Mouse (Mus musculus): ENCODE data around the gene Rhox10.
"Not testable (repeated sequence)": the region's sequence is repeated elsewhere in the genome, so short reads cannot be mapped to it uniquely, and the experiment has no call there.

Gene Rhox10

GRCm38 (mm10) chrX:38066175-38066574 is at the start of gene Rhox10:
Gene Rhox10 (plus strand): TSS chrX:38066475.
- no peak for DNase-seq

- DNase-seq = not testable (repeated sequence)
These were observed 47.7 kb upstream of the Rhox10 start, which contains the start of gene Btg1-ps1 for GRCm38 (mm10) chrX:38018597-38018996. Gene Btg1-ps1 (minus strand): TSS chrX:38018815.

- DNase-seq = no peak
These were observed 32.4 kb upstream of the Rhox10 start for GRCm38 (mm10) chrX:38033841-38034240.

- no peak for DNase-seq
These were observed 26.6 kb upstream of the Rhox10 start for GRCm38 (mm10) chrX:38039666-38040065.

DNA sequence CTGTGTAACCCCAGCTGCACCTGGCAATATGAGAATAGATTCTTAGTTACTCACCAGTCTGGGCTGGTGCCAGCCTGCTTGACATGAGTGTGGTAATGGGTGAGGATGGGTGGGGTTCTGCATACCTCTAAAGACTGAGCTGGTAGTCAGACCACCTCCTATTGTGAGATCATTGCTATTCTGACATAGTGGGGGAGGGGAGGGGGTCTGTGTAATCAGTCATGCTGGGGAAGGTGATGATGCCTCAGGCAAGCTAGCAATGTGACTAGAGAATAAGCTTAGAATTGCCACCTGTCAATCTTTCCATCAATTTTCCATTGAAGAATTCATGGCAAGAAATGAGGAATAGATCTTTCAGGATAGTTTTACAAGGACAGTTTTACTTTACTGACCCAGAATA is 23.3 kb upstream of the Rhox10 start, which contains the start of gene Btg1-ps2:
Gene Btg1-ps2 (minus strand): TSS at position 101 of the 400 bp plus-strand sequence.
- not testable (repeated sequence) for DNase-seq

GRCm38 (mm10) chrX:38061544-38061943 is 4.7 kb upstream of the Rhox10 start:
- no peak for DNase-seq

DNA sequence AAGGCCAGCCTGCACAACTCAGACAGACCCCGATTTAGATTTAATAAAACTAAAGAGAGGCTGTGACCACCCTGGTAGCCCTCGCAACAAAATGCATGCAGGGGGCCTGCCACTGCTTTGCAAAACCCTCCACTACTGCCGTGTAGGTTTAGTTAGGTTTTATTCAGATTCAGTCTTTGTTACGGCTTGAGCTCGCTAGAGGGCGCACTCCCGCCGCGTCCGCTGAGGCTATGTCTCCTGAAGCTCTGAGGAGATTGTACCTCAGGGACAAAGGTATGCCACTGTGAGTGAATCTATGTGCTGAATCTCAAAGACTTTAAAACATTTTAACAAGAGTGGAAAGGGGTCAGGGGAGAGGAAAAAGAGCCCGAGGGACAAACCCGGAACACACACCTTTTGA is 18.0 kb downstream of the Rhox10 start:
- DNase-seq = peak; percentile 41 to 55

DNA sequence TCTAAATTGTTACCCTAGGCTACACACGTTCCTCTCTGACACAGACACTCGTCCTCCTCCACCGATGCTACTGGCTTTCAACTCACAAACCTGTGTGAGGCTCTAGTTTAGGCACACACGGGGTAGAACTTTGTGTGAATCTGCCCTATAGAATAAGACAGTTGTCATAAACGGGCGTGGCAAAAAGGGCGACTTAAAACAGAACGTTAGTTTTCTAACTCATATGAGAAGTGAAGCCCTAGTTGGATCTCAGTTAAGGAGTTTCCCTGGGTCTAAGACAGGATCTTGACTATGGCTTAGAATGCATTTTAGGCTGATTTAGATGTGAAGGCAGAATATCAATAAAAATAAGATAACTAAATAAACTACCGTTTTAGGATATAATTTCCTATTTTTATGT is 18.8 kb downstream of the Rhox10 start, which contains the start of gene Rhox11:
Gene Rhox11 (minus strand): TSS at position 101 of the 400 bp plus-strand sequence.
- DNase-seq = no peak

- no peak for DNase-seq
These were observed 44.5 kb downstream of the Rhox10 start, which contains the start of gene Rhox12 for GRCm38 (mm10) chrX:38110807-38111206. Gene Rhox12 (minus strand): TSS chrX:38110907.

GRCm38 (mm10) chrX:38120982-38121381 is 54.7 kb downstream of the Rhox10 start, which contains the start of gene Rhox13:
Gene Rhox13 (plus strand): TSS chrX:38121219.
- no peak for DNase-seq

Data from cerebellum, postnatal 36 days (tissue).